Mouse (Mus musculus): ENCODE measurements around the gene Kif3c.

DNA sequence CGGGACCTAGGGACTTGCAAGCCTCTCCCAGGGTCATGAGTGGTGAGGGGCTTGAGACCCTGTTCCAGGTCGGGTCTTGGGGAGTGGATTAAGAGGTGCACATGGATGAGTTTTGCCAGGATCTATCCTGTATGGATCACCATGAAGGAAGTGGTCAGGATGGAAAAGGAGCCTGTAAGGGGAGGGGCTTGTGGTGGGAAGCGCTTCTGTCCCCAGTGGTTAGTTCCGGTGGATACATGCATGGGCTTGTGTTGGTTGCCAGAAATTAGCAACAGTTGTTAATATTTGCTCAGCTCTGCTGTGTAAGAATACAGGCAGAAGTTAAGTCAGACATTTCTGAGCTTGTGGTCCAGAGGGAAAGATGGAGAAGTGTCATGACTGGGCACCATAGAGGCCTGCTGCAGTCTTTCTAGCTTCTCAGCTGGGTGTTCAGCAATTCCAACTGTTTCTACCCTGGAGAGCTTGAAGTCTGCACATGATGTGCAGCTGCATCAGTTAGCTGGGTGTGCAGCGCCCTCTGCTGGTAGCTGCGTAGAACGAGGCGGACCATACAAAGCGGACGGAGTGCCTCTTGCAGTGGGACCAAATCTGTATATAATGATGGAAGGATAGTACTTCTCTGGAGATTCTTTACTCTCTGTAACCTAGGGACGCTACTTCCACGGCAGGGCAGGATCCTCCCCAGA lies 25.8 kb downstream of the Kif3c start:
- TF ChIP-seq CTCF (IDR thresholded peaks at IDR 0.05) (no peak; the same call in 1 of the 2 replicates), POLR2A (IDR thresholded peaks at IDR 0.05; ENCODE audit: insufficient read depth, low read depth, low read length) (no peak)

Data from heart, adult 2 months (tissue).